Mouse (Mus musculus) neural tube, embryonic 15.5 days (tissue): ENCODE measurements around the gene Asns. TPM values are rescaled to one million over a fixed set of nuclear protein-coding genes. Genes with fewer than 3 reads are reported as not detected.

ENCODE experiments used
- ATAC-seq: fragments of 200-750 bp; cut with Nextera tagmentation; 2 replicates; pipeline ENCODE4 v1.8.0; 2017; ENCODE audit warnings: mild to moderate bottlenecking, moderate TSS enrichment, moderate library complexity; ENCODE audit not compliant: low FRiP score
- H3K27ac ChIP-seq: fragments of 300-500 bp; sonication (generic); replicated peaks from 2 replicates; pipeline ENCODE4 v1.5.1; 2015; ENCODE audit warnings: mild to moderate bottlenecking, inconsistent platforms
- H3K27me3 ChIP-seq: fragments of 300-500 bp; sonication (generic); replicated peaks from 2 replicates; pipeline ENCODE4 v1.6.1; 2015; ENCODE audit warnings: inconsistent platforms
- H3K36me3 ChIP-seq: fragments of 300-500 bp; sonication (generic); 2 replicates; pipeline ENCODE4 v1.6.1; 2015; ENCODE audit warnings: inconsistent platforms
- H3K4me1 ChIP-seq: fragments of 300-500 bp; sonication (generic); 2 replicates; pipeline ENCODE4 v1.6.1; 2015; ENCODE audit warnings: inconsistent platforms
- H3K4me2 ChIP-seq: fragments of 300-500 bp; sonication (generic); 2 replicates; pipeline ENCODE4 v1.6.1; 2015; ENCODE audit warnings: inconsistent platforms, mild to moderate bottlenecking, moderate library complexity
- H3K4me3 ChIP-seq: fragments of 300-500 bp; sonication (generic); replicated peaks from 2 replicates; pipeline ENCODE4 v1.5.1; 2015; ENCODE audit warnings: mild to moderate bottlenecking, inconsistent platforms
- H3K9ac ChIP-seq: fragments of 300-500 bp; sonication (generic); replicated peaks from 2 replicates; pipeline ENCODE4 v1.6.1; 2015; ENCODE audit warnings: mild to moderate bottlenecking, inconsistent platforms
- H3K9me3 ChIP-seq: fragments of 300-500 bp; sonication (generic); replicated peaks from 2 replicates; pipeline ENCODE4 v1.6.1; 2016; ENCODE audit warnings: inconsistent platforms
- WGBS: fragments of 180-500 bp; shearing (Covaris S2); methylation state at CpG from one replicate; pipeline ENCODE4 v1.1.7; 2015; ENCODE audit warnings: mixed read lengths; 5-methylcytosine and 5-hydroxymethylcytosine counted together
- polyA plus RNA-seq: library from polyadenylated mRNA; unstranded; fragments of >200 nt; fragmentation: Nextera tagmentation; extraction: Ambion mirVana; gene quantifications from 2 replicates; pipeline ENCODE4 v1.2.1, GENCODE M21; 2015

Gene Asns
- polyA plus RNA-seq, 1 experiment from 2014 or later: 114 TPM

DNA sequence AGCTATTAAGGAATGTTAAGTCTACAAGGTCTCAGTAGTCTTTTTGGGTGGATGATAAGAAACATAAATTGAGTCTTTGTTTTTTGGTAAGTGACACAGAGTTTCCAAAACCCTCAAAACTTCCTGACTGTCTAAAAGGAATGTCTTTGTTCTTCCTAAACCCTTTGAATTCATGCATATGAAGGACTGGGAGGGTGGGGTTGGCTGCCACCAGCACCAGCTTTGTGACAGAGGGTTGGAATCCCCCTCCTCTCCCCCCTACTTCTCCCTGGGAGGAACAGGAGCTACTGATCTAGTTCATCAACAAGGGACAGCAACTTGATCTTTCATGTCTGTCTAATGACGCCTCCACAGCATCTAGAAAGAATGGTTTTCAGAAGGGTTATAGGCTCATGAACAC lies 13.7 kb upstream of the Asns start:
- no peaks in the 10 kb centered on the region for H3K9me3 ChIP-seq
- WGBS: 76% methylated on average over 1 of the region's 1 CpGs
- ATAC-seq: no peak
- H3K36me3 ChIP-seq: no peaks in the 10 kb centered on the region
- H3K9ac ChIP-seq: no peak overlapping the region
- H3K4me2 ChIP-seq: no peak overlapping the region
- no peaks in the 10 kb centered on the region for H3K4me1 ChIP-seq
- H3K27me3 ChIP-seq: no peaks in the 10 kb centered on the region
- no peak overlapping the region for H3K4me3 ChIP-seq
- H3K27ac ChIP-seq: no peak overlapping the region

DNA sequence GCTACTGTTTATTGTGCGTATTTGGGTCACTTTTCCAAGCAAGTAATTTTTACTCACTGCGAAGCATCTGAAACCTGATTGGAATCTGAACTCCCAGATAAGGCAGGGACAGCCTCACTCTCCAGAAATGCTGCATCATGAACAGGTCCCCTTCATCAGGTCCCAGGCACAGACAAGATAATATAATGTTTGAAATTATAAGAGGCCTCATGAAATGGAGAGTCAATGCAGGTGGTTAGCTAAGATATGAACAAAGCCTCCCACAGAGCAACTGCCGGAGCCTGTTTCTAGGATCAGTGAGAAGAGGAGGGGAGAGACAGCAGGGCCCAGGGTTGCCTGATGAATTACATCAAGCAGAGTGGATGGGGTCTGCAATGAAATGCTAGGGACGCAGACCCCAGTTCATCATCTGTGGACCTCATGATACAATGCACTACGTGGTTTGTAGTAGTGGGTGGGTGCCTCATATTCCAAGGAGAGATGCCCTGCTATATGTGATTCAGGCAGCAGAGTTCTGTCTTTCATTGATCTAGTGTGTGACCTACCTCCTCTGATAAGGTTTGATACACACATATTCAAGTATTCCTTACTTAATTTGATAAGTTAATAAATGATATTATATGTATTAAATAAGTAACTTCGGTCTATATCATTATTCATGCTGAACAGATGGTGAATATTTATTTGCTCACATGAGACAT lies 5.1 kb upstream of the Asns start:
- no peak overlapping the region for H3K27ac ChIP-seq
- no peaks in the 10 kb centered on the region for H3K4me1 ChIP-seq
- H3K36me3 ChIP-seq: no peaks in the 10 kb centered on the region
- WGBS: 83% methylated on average over 6 of the region's 6 CpGs
- H3K9me3 ChIP-seq: no peaks in the 10 kb centered on the region
- H3K4me3 ChIP-seq: no peak overlapping the region
- no peak overlapping the region for H3K9ac ChIP-seq
- no peak overlapping the region for H3K4me2 ChIP-seq
- H3K27me3 ChIP-seq: no peaks in the 10 kb centered on the region
- ATAC-seq: no peak

DNA sequence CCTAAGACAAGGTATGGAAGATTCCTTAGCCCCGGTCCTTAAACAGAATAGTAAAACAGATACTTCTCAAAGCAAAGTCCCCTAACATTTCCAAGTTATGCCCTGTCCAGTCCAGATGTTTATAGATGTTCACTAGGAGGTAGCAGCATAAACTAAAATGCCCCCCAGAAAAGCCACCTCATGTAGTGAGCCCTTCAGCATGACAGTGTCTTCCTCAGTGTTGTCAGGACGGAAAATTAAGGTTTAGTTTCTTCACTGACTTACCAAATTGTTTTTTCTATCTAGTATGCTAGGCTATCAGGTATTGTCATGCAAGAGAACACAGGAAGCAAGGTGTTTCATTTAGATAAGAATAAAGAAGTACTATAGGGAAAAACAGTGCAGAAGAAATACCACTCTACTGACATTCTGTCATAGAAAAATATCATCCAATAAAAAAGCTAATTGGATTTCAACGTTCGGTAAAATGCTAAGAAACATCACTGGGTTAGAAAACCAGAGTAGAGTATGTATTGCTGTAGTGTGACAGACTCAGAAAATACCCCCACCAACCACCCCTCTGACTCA lies 4.1 kb upstream of the Asns start:
- Histone ChIP-seq H3K36me3 (no peaks in the 10 kb centered on the region), H3K9me3 (no peaks in the 10 kb centered on the region), H3K9ac (no peak overlapping the region), H3K27ac (no peak overlapping the region), H3K27me3 (no peaks in the 10 kb centered on the region), H3K4me2 (no peak overlapping the region), H3K4me3 (no peak overlapping the region), H3K4me1 (peaks cover under 1% of the 10 kb centered on the region)
- ATAC-seq: no peak
- WGBS: 87% methylated on average over 4 of the region's 4 CpGs

DNA sequence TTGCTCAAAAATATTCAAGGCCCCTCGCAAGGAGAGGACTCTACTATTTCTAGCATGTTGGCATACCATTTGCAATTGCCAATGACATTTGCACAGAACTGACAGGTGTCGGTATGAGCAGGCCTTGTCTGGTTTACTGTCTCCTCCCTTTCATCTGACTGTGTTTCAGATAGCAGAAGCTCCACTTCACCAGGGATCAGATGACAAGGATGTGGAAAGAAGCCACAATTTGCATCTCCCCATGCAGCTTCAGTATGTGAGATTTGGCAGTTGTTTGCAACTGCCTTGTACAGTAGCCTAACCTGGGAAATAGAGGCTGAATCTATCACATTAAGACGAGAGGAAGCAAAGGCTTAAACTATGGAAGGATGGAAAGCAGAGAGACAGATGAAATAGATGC lies 3.6 kb upstream of the Asns start:
- 86% methylated on average over 3 of the region's 3 CpGs for WGBS
- no peak overlapping the region for H3K9ac ChIP-seq

DNA sequence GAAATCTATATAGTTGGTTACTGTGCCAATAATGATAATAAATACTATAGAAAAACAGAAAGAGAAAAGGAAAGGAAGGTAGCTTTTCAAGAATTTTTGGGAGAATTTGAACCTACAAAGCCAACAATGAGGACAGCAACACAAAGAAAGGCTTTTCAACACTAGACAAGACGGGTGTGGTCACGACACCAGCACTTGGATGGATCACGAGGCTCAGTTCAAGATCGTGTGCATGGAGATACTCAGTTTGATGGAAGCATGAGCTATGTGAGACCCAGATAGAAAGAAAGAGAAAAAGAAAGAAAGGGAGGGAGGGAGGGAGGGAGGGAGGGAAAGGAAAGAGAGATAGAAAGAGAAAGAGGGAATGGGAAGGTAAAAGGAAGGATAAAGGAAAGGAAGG lies 2.8 kb upstream of the Asns start:
- no peak overlapping the region for H3K4me3 ChIP-seq
- no peaks in the 10 kb centered on the region for H3K27me3 ChIP-seq
- no peak overlapping the region for H3K4me2 ChIP-seq
- WGBS: 86% methylated on average over 4 of the region's 4 CpGs
- H3K4me1 ChIP-seq: peaks cover 4% of the 10 kb centered on the region
- ATAC-seq: no peak
- no peak overlapping the region for H3K9ac ChIP-seq
- no peaks in the 10 kb centered on the region for H3K36me3 ChIP-seq
- no peak overlapping the region for H3K27ac ChIP-seq
- no peaks in the 10 kb centered on the region for H3K9me3 ChIP-seq

More for the DNA sequence above, 3.6 kb upstream of the Asns start:
- Histone ChIP-seq H3K27me3 (no peaks in the 10 kb centered on the region), H3K27ac (no peak overlapping the region), H3K4me3 (no peak overlapping the region), H3K4me1 (peaks cover 4% of the 10 kb centered on the region), H3K36me3 (no peaks in the 10 kb centered on the region), H3K4me2 (no peak overlapping the region), H3K9me3 (no peaks in the 10 kb centered on the region)
- ATAC-seq: no peak

DNA sequence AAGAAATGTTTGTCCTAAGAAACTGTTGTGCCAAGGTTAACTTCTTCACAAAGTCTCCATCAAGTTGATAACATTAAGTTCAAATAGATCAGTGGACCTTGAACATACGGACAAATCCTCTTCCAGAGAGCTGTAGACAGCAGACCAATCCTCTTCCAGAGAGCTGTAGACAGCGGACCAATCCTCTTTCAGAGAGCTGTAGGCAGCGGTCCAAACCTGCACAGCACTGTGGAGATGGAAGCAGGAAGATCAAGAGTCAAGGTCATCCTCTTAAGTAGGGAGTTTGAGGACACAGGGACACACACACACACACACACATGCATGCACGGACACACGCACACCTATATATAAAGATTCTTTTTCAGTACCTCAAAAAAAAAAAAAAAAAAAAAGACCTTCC lies 612 bp upstream of the Asns start:
- Histone ChIP-seq H3K4me2 (peak overlapping the region; percentile 90), H3K36me3 (no peaks in the 10 kb centered on the region), H3K27ac (no peak overlapping the region), H3K9me3 (no peaks in the 10 kb centered on the region), H3K27me3 (no peaks in the 10 kb centered on the region), H3K4me1 (peaks cover 4% of the 10 kb centered on the region), H3K4me3 (peak overlapping the region; percentile 87), H3K9ac (no peak overlapping the region)
- no peak for ATAC-seq
- WGBS: 70% methylated on average over 5 of the region's 5 CpGs

DNA sequence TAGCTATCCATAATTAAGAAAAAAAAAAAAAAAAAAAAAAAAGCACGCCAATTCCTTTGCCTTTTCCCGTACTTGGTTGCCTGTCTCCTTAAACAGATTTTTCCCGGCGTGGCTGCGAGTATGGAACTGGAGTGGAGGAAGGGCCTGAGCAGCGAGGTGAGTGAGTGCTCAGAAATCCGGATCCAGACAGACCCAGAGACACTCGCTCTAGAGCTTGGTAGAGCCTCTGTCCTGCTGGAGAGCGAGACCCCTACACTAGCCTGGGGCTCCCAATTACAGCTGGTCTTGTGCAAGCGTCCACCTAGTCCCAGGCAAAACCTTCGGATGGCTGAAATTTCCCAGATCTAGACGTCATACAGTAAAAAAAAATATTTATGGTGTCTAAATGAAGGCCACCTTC lies 603 bp downstream of the Asns start:
- no peaks in the 10 kb centered on the region for H3K36me3 ChIP-seq
- peak overlapping the region; percentile 87 for H3K4me3 ChIP-seq
- H3K27me3 ChIP-seq: no peaks in the 10 kb centered on the region
- peak overlapping the region; percentile 82 for H3K27ac ChIP-seq
- H3K4me1 ChIP-seq: peaks cover 4% of the 10 kb centered on the region
- WGBS: under 1% methylated on average over 12 of the region's 12 CpGs
- H3K9me3 ChIP-seq: no peaks in the 10 kb centered on the region
- peak overlapping the region; percentile 85 for H3K9ac ChIP-seq
- H3K4me2 ChIP-seq: peak overlapping the region; percentile 90
- peak; percentile 85 for ATAC-seq

DNA sequence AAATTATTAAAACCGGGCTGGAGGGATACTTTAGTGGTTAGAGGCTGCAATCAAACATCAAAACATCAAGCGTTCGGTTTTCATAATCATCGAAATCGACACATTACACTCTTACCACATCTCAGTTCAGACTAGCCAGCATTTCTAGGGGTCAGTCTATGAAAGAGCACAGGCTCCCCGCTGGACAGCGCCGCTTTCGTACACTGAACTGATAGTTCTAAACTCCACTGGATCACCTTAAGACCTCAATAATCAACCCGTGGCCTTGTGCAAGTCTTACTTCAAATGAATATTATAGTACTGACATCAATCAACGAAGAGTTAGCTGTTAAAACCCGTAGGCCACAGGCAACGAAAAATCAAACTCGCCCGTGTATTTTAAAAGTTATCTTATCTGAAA lies 1.0 kb downstream of the Asns start:
- H3K4me1 ChIP-seq: peaks cover 4% of the 10 kb centered on the region
- no peaks in the 10 kb centered on the region for H3K36me3 ChIP-seq
- H3K27me3 ChIP-seq: no peaks in the 10 kb centered on the region
- H3K27ac ChIP-seq: no peak overlapping the region
- H3K9me3 ChIP-seq: no peaks in the 10 kb centered on the region
- no peak for ATAC-seq
- peak overlapping the region; percentile 87 for H3K4me3 ChIP-seq
- WGBS: 41% methylated on average over 15 of the region's 15 CpGs
- H3K4me2 ChIP-seq: peak overlapping the region; percentile 90
- H3K9ac ChIP-seq: peak overlapping the region; percentile 85; the same call in 1 of the 2 replicates

DNA sequence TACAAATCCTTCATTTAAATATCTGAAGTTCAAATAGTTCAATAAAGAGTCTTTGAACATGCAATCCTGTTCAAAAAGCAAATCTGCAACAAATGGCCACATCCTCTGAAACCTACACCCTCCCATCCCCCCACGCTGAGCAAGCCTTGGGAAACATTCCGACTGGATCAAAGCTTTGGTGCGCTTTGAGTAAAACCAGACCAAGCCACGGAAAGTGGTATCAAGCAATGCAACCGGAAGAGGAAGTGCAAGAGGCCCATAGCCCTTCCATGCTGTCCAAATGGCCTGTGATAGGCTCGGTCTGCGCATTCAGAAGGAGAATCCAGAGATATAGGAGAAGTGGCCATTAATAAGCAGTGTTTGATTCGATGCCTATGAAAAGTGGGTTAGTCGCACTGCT lies 2.6 kb downstream of the Asns start:
- WGBS: 92% methylated on average over 9 of the region's 9 CpGs
- Histone ChIP-seq H3K4me2 (no peak overlapping the region), H3K36me3 (no peaks in the 10 kb centered on the region), H3K27ac (no peak overlapping the region), H3K9ac (no peak overlapping the region), H3K9me3 (no peaks in the 10 kb centered on the region), H3K4me1 (peaks cover 4% of the 10 kb centered on the region), H3K27me3 (no peaks in the 10 kb centered on the region), H3K4me3 (no peak overlapping the region)
- no peak for ATAC-seq

DNA sequence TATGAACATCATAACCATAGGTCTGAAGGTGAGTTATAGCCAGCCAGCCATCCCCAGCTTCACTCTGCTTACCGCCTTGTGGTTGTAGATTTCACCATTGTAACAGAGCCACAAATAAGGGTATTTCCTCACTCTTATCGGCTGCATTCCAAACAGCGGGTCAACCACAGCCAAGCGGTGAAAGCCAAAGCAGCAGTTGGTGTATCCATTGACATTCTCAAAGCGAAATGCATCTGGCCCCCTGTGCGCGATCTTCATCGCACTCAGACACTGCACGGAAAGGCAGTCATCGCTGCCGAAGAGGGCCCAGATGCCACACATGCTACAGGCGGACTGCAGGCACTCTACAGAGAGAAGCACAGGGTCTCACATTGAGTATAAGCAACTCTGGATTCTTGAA lies 3.9 kb downstream of the Asns start:
- Histone ChIP-seq H3K4me3 (no peak overlapping the region), H3K4me2 (no peak overlapping the region), H3K36me3 (no peaks in the 10 kb centered on the region), H3K27ac (no peak overlapping the region), H3K9ac (no peak overlapping the region), H3K27me3 (no peaks in the 10 kb centered on the region), H3K4me1 (peaks cover 4% of the 10 kb centered on the region), H3K9me3 (no peaks in the 10 kb centered on the region)
- ATAC-seq: no peak
- WGBS: 93% methylated on average over 12 of the region's 12 CpGs

DNA sequence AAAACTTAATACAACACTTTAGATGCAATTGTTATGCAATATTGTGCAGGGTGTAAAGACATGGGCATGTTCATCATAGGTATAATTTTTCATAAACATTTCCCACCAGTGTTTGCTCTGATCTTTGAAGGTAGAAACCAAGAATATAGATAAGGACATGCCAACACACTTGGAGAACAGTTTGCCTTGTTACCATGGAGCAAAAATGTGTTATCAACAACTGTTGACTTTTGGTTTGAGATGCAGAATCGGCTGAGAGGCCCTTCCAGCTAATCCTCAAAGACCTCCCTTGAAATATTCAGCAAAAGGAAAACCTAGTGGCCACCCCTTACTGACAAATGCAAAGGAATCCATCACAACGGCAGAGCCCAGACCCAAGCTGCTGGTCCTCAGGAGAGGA lies 7.0 kb downstream of the Asns start:
- H3K27me3 ChIP-seq: no peaks in the 10 kb centered on the region
- peaks cover 8% of the 10 kb centered on the region for H3K36me3 ChIP-seq
- H3K9ac ChIP-seq: no peak overlapping the region
- H3K27ac ChIP-seq: no peak overlapping the region
- no peaks in the 10 kb centered on the region for H3K4me1 ChIP-seq
- no peaks in the 10 kb centered on the region for H3K9me3 ChIP-seq
- no peak overlapping the region for H3K4me3 ChIP-seq
- H3K4me2 ChIP-seq: no peak overlapping the region
- WGBS: 94% methylated on average over 2 of the region's 2 CpGs
- ATAC-seq: no peak

DNA sequence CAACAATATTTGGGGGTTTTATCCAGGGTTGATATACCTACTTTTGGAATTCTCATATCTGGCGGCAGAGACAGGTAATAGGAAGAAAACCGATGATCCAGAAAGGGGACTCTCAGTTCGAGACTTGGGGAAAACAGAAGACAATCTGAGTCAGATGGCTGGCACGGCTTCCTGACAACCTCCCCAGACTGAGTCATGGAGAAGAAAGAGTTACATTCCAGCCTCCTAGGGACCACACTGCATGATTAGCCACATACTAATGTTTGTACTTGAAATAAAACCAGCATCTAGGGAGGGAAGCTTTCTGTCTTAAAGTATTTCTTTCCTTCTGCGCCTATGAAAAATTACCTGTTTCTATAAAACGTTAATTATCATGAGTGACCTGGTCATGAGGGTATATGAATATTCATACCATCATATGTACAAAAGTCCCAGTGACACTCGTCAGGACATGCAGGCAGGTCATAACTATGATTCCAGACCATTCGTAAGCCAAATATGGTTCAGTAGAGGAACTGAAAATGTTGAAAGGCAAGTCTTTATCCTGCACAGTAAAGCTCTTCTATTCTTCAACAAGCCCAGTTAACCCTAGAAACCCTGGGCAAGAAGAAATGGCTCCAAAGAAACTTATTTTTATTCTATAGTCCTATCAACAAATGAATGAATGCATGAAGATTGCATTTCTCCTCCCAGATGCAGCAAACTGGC lies 16.7 kb downstream of the Asns start:
- Histone ChIP-seq H3K4me1 (no peaks in the 10 kb centered on the region), H3K9ac (no peak overlapping the region), H3K27me3 (no peaks in the 10 kb centered on the region), H3K9me3 (no peaks in the 10 kb centered on the region), H3K4me2 (no peak overlapping the region), H3K4me3 (no peak overlapping the region), H3K27ac (no peak overlapping the region), H3K36me3 (peaks cover 29% of the 10 kb centered on the region)
- no peak for ATAC-seq
- 92% methylated on average over 8 of the region's 8 CpGs for WGBS
